Mouse (Mus musculus): Measurements from ENCODE around the gene Rhbdl2. TPM values are rescaled to one million over a fixed set of nuclear protein-coding genes. Genes with fewer than 3 reads are reported as not detected.

Rhbdl2 gene
- total RNA-seq, 1 experiment from 2014 or later, result not detected

DNA sequence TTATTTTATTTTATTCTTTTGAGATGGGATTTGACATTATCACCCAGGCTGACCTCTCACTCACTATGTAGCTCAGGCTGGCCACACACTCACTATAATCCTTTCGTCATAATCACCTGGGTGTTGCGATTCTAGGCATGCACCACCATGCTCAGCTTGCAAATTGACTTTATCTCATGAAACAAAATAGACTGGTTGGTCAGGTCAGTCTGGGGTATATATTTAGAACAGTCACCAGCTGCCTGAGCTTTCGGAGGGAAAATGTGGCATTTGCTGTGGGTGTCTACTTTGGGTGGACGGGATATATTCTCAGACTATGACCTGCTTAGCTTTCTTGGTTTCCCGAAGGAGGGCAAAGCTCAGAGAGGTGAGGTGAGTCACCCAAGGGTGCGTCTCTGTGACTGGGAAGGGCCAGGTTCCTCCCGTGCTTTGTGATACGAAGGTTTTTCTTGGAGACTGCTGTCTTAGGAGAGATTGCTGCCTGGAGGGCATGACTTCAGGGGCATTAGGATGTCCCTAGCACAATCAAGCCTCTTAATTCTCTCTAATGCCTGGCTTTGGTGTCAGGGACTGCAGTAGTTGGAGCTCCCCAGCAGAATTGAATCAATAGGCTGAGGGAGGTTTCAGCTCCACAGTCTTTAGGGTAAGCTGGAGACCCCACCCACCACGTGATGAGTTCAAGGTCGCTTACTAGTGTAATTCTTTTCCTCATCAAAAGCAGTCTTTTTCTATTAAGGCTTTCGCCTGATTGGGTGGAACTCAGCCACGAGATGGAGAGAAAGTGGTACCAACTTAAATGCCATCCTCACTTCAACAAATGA is 23.0 kb downstream of the Rhbdl2 start:
- ATAC-seq (replicated peaks; ENCODE audit: insufficient number of reproducible peaks, low FRiP score, low TSS enrichment, poor library complexity, severe bottlenecking), result no peak

DNA sequence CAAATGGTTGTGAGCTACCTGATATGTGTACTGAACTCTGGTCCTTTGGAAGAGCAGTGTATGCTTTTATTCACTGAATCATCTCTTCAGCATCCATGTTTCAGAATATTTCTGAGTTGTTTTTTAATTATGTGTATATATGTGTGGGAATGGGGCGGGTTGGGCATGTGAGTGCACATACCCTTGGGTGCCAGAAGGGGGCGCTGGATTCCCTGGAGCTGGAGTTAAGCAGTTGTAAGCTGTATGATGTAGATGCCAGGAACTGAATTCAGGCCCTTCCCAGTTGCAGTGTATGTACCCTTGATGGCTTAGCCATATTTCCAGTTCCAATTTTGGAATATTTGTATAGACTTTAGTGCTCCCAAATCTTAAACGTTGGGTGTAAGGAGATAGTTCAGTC is 24.9 kb downstream of the Rhbdl2 start:
- ATAC-seq (replicated peaks; ENCODE audit: insufficient number of reproducible peaks, low FRiP score, low TSS enrichment, poor library complexity, severe bottlenecking), result no peak

GRCm38 (mm10) chr4:123814030-123814501 is 26.4 kb downstream of the Rhbdl2 start:
- no peak for ATAC-seq (replicated peaks; ENCODE audit: insufficient number of reproducible peaks, low FRiP score, low TSS enrichment, poor library complexity, severe bottlenecking)

DNA sequence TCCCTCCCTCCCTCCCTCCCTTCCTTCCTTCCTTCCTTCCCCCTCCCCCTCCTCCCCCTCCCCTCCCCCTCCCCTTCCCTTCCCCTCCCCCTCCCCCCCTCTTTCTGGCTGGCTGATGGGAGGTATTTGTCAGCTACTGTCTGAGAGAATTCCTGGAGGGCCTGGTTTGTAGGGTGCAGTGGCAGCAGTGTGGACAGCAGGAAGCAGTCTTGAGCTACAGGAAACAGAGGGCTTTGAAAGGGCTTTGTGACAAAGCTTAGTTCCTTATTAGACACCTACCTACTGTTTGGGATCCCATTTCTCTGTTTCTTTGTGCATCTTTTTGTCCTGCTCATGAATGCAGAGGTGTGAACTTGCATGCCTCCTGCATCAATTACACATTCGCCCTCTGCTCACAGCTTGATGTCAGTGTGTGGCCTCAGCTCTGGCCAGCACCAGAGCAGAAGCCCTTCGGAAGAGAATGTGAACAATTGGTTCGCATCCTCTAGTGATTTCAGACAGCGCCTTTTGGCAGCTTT is 31.5 kb downstream of the Rhbdl2 start:
- no peak for ATAC-seq (replicated peaks; ENCODE audit: insufficient number of reproducible peaks, low FRiP score, low TSS enrichment, poor library complexity, severe bottlenecking)

- no peak for ATAC-seq (replicated peaks; ENCODE audit: insufficient number of reproducible peaks, low FRiP score, low TSS enrichment, poor library complexity, severe bottlenecking)
Measured at GRCm38 (mm10) chr4:123842126-123842525, 54.5 kb downstream of the Rhbdl2 start.

DNA sequence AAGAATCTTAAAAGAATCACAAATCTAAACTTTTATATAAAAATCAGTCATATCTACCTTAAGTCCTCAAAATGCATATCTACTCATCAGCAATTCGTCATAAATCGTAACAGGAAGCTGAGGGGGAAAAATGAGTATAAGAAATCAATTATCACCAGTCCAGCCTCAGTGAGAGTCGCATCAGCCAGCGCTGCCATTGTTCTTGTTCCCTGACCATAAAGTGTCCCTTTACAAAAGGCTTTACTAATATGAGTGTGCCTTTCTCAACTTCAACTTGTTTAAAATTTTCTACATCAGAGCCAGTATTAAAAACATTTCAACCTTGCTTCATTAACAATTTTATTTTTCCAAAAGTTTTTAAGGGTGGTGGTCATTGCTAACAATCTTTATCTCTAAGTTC is 69.2 kb downstream of the Rhbdl2 start:
- no peak for ATAC-seq (replicated peaks; ENCODE audit: insufficient number of reproducible peaks, low FRiP score, low TSS enrichment, poor library complexity, severe bottlenecking)

- ATAC-seq (replicated peaks; ENCODE audit: insufficient number of reproducible peaks, low FRiP score, low TSS enrichment, poor library complexity, severe bottlenecking), result no peak
Measured at GRCm38 (mm10) chr4:123858090-123858489, 70.4 kb downstream of the Rhbdl2 start.

GRCm38 (mm10) chr4:123859379-123859778 is 71.7 kb downstream of the Rhbdl2 start, which contains the start of gene 4933427I04Rik:
TSS of gene 4933427I04Rik (plus strand) at chr4:123859679.
- ATAC-seq (replicated peaks; ENCODE audit: insufficient number of reproducible peaks, low FRiP score, low TSS enrichment, poor library complexity, severe bottlenecking), result no peak

DNA sequence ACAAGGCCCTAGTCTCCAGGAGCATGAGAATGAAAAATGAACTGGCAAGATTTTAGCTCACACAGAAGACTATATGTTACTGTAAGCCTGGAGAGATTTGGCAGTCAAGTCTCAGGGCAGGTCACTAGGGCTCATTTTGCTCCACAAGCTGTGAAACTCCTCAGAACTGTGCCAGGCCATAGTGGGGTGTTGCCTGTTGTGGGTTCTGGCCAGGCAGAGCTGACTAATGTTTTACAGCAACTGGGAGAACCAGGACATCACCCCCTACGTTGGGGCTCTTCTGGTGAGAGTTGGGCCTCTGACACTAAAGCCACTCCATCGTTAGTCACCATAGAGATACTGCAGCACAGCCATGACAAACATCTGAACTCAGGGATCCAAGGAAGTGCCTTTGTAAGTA is 72.1 kb downstream of the Rhbdl2 start:
- no peak for ATAC-seq (replicated peaks; ENCODE audit: insufficient number of reproducible peaks, low FRiP score, low TSS enrichment, poor library complexity, severe bottlenecking)

DNA sequence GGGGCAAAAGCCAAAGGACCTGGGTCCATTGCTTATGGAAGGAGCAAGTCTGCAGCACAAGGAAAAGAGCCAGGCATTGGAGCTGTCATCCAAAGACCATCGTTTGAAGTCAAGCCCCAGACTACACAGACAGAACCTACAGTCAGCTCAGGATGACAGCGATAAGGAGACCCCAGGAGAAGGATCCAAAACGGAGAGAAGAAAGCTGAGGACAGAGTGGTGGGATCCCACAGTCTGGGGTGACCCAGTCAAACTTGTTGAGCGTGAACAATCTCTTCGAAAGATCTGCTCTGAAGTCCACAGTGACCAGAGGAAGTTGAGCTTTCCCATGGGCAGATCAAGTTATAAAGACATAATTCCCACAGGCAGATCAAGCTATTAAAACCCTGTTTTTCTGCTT is 72.9 kb downstream of the Rhbdl2 start:
- no peak for ATAC-seq (replicated peaks; ENCODE audit: insufficient number of reproducible peaks, low FRiP score, low TSS enrichment, poor library complexity, severe bottlenecking)

Other genes starting within 250 kb of the Rhbdl2 start
- 368 to 783 TPM (median 392 TPM) in 3 replicates for gene Macf1, start 103.5 kb upstream of the Rhbdl2 start, total RNA-seq (2017)
- 58.3 to 116 TPM (median 73.9 TPM) in 3 replicates for gene Ndufs5, start 69.7 kb upstream of the Rhbdl2 start, total RNA-seq (2017)
- 59.0 to 64.4 TPM (median 63.3 TPM) in 3 replicates for gene Akirin1, start 37.5 kb upstream of the Rhbdl2 start, total RNA-seq (2017)
- gene 4933427I04Rik, start 71.8 kb downstream of the Rhbdl2 start, total RNA-seq (2017), result 0.38 TPM in 1 of 3 replicates, not detected in the others
- gene Mycbp, start 117.0 kb downstream of the Rhbdl2 start, total RNA-seq (2017), result 17.6 to 21.5 TPM (median 20.6 TPM) in 3 replicates
- 34.2 to 61.7 TPM (median 40.5 TPM) in 3 replicates for gene Rragc, start 129.6 kb downstream of the Rhbdl2 start, total RNA-seq (2017)
- gene 4930535I16Rik, start 130.1 kb downstream of the Rhbdl2 start, total RNA-seq (2017), result not detected in 3 replicates

All from monocyte, adult 5-6 weeks (primary cell).